Mouse (Mus musculus): Measurements from ENCODE around the gene Ager.

Gene Ager

GRCm38 (mm10) chr17:34585877-34586771, 11.5 kb upstream of the Ager start:
- no peak for DNase-seq

GRCm38 (mm10) chr17:34586796-34587422, 10.8 kb upstream of the Ager start:
- DNase-seq, result peak; percentile 91

DNA sequence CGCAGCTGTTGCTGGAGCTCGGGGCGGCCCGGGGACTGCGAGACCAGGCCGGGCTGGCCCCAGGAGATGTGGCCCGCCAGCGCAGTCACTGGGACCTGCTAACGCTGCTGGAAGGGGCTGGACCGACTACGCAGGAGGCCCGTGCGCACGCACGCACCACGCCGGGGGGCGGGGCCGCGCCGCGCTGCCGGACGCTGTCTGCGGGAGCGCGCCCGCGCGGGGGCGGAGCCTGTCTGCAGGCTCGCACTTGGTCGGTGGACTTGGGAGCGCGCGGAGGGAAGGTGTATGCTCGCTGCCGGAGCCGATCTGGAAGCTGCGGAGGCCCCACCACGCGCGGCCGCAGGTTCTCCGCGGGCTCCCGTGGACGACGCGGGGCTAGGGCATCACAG, 10.2 kb upstream of the Ager start:
- DNase-seq, result peak; percentile 99

DNA sequence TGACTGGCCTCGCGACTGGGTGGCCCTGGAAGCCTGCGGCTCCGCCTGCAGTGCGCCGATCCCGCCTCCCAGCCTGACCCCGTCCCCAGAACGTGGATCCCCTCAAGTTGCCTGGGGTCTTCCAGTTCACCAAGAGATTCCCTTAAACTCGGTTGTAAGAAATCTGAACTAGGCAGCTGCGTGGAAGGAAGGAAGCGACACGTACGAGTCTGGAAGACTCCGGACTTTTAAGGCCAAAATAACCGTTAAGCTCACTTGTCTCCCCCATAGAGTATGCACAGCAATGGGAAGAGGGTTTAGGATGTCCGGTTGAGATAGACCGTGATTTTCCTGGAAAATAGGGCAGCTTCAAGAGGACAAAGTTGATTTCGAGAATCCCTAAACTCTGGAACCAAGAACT, 9.8 kb upstream of the Ager start:
- DNase-seq, result no peak

DNA sequence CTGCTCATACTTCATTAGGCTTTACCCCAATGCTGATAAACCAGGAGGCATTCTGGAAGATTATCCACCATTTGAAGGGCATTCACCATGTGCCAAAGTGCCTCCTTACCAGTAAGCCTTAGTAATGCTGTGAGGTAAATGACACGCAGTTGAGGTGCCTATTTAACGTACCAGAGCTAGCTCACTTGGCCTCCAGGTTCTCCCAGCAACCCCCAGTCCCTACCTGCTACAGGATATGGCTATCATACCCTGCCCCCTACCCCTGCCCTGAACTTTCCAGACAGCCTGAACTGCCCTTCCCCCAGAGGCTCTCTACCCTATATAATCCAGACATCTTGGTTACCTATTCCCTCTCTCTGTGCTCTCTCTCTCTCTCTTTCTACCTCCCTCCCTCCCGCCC, 8.9 kb upstream of the Ager start:
- DNase-seq, result no peak

GRCm38 (mm10) chr17:34589206-34589605, 8.5 kb upstream of the Ager start:
- no peak for DNase-seq

GRCm38 (mm10) chr17:34589681-34590101, 8.0 kb upstream of the Ager start, which contains the start of gene Gpsm3:
TSS of gene Gpsm3 (plus strand) at chr17:34589806.
- no peak for DNase-seq

DNA sequence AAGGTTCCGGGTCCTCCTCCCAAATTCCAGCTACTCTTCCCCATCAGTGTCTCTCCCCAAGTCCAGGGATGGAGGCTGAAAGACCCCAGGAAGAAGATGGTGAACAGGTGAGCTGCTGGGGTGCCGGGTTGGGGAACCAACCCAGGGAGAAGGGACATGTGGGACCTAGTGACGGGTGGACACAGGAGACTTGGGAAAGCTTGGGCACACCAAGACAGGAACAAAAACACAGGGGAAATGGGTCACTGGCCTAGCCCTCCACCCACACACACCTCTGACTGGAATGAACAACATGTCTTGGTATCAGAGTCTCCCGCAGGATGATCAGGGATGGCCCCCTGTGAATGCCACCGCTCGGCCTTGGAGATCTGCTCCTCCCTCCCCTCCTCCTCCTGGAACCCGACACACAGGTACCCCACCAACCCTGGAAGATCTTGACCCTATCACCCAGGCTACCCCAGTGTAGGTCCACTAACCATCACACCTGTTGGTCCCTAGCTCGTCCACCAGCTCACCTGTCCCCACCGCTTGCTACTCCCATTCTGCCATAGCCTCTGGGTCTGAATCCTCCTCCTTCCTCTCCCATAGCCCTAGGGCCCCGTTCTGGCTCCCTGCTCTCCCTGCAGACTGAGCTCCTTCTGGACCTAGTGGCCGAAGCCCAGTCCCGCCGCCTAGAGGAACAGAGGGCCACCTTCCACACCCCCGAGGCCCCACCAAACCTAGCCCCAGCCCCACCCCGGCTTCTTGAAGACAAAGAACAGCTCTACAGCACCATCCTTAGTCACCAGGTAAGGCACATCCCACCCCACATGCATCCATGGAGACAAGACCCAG, 7.3 kb upstream of the Ager start:
- no peak for DNase-seq

GRCm38 (mm10) chr17:34591029-34591993, 6.4 kb upstream of the Ager start, which contains the start of gene Pbx2:
TSS of gene Pbx2 (plus strand) at chr17:34591266.
- DNase-seq, result no peak

DNA sequence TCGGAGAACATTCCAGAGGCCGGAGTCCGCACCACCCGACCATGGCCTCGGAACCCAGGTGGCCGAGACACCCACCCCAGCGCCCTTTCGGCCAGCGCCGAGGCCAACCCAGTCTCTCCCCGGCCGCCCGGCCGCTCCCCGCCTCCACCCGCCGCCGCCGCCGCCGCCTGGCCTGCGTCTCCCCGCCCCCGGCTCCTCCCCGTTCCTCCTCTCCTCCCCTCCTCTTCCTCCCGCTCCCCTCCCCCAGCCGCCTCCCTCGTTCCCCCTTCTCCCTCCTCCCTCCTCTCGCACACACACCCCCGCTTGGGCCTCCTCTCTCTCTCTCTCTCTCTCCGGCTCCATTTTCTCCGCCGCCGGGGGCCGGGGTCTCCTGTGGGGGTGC, 5.7 kb upstream of the Ager start:
- DNase-seq, result peak; percentile 87

GRCm38 (mm10) chr17:34592581-34593549, 4.8 kb upstream of the Ager start:
- no peak for DNase-seq

DNA sequence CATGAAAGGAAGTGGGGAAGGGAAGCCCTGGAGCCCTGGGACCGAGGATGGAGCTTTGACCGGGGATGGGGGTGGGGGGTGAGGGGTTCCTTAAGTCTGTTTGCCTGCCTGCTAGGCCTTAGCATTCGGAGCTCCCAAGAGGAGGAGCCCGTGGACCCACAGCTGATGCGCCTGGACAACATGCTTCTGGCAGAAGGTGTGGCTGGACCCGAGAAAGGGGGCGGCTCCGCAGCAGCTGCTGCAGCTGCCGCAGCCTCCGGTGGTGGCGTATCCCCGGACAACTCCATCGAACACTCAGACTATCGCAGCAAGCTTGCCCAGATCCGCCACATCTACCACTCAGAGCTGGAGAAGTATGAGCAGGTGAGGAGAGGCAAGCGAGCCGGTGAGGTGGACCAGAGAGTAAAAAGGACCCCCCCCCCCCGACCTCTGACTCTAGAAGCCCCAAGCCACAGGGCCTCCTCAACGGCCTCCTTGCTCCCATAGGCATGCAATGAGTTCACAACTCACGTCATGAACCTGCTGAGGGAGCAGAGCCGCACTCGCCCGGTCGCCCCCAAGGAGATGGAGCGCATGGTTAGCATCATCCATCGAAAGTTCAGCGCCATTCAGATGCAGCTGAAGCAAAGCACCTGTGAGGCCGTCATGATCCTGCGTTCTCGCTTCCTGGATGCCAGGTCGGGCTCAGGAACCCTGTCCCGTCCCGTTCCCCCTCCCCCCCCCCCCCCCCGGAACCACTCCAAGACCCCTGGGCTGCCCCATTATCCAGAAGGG, 3.7 kb upstream of the Ager start:
- no peak for DNase-seq

DNA sequence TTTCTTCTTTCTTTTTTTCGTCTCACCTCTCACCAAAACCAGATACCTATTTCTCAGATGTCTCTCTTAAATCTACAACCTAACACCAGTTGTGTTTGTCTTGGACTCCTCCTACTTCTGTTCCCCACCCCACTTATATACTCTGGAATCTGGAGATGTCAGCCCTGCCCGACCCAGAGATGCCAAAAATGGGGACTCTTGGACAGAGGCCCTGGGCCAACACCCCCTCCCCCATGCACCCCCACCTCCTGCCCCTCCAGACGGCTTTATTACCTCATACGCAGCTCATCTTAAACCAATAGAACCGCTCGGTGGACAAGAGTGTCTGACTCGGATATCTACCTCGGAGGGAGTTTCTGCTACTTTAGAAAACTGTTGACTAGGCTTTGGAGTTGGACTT, 1.6 kb upstream of the Ager start:
- DNase-seq, result no peak

DNA sequence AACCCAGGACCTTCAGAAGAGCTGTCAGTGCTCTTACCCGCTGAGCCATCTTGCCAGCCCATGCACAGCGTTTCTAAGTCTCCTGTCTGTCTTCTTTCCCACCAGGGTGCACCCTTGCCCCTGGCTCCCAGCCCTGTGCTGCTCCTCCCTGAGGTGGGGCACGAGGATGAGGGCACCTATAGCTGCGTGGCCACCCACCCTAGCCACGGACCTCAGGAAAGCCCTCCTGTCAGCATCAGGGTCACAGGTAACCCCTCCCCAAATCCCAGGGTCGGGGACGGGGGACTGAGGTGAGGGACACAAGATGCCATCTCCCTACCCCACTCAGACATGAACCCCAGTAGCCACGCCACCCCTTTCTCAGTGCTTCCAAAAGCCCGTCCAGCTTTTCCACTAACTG, 2.2 kb downstream of the Ager start:
- DNase-seq, result no peak

DNA sequence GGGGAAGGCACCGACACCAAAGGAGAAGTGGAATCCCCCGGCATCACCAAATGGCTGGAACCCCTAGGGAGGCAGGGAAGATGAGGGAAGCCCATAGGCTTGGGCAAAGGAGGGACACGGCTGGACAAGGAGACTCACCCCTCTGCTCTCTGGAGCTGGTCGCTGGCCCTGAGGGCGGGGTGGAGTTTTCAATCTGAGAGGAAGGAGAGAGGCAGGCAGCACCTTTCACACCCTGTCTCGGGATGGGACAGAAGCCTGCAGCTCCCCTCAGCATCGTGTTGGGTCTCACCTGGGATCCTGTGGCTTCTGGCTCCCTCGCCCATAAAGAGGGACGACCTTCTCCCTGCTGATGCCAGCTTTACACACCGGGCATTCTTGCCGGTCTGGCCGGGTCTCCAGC, 4.1 kb downstream of the Ager start:
- no peak for DNase-seq

DNA sequence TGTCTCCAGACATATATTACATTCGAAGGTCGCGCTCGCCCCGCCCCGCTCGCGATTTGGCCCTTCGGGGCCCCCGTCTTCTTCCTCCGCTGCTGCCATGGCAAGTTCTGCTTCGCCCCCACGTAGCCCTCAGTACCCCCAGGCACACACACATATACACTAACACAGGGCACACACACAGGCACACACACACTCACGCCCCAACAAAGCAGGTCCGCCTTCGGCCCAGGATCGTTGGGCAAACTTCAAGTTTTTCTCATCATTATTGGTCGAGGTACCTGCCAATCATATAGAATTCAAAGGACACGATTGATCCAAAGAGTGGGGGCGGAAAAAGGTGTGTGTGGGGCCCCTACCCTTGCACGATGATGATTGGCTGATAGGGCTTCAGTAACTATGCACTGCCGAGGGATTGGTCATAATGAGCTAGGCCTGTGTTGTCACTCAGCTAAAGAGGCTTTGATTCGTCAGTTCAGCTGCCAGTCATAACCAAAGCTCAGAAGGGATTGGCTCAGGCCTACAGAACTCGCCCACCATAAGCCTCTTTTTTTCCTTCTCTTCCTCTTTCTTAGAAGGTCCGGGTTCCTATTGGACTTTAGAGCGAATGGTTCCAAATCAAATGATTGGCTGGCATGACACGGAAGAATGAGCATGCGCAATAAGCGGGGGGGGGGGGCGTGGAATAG, 5.9 kb downstream of the Ager start, which contains the start of gene Rnf5:
TSS of gene Rnf5 (minus strand) at position 316 of the 686 bp plus-strand sequence.
- peak; percentile 100 for DNase-seq

GRCm38 (mm10) chr17:34604061-34604508, 6.4 kb downstream of the Ager start, which contains the start of gene Agpat1:
TSS of gene Agpat1 (plus strand) at chr17:34604262.
- peak; percentile 99 for DNase-seq

GRCm38 (mm10) chr17:34604511-34605237, 7.0 kb downstream of the Ager start:
- DNase-seq, result no peak
